Mouse (Mus musculus) olfactory bulb, adult 2 months (tissue): ENCODE measurements around the gene Zfp106.

Source experiments
- CTCF ChIP-seq: fragments of 200-500 bp; IDR thresholded peaks from 2 replicates; pipeline ENCODE4 v1.5.1; 2012; ENCODE audit warnings: low read depth, mild to moderate bottlenecking, low read length, moderate library complexity; ENCODE audit not compliant: insufficient read depth
- POLR2A ChIP-seq: fragments of 200-500 bp; IDR thresholded peaks from 2 replicates; pipeline ENCODE4 v1.6.1; 2012; ENCODE audit warnings: mild to moderate bottlenecking, low read depth, low read length, moderate library complexity; ENCODE audit not compliant: insufficient read depth

DNA sequence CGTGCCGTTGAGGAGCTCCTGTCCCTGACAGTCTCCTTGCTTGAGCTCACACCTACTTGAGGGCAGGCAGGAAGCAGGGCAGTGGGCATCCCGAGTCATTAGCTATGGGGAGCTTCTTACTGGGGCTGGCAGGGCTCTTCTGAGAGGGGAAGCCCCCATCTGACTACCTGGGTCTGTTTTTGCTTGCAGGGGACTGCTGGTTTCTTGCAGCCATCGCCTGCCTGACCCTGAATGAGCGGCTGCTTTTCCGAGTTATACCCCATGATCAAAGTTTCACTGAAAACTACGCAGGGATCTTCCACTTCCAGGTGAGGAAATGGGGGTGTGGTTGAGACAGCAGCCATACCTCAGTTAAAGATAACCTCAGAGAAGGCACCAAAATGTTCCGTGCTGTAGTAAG is 81.7 kb downstream of the Zfp106 start:
- no peak for TF ChIP-seq POLR2A
- no peak for TF ChIP-seq CTCF
